Mouse (Mus musculus) fat pad, adult 2 months (tissue): ENCODE data around the gene Hoxa10.

Source experiments
- DNase-seq: peaks from one replicate; pipeline ENCODE4 v3.0.0-alpha.2; 2011; ENCODE audit warnings: low read depth, low spot score; ENCODE audit errors: extremely low read depth

Hoxa10 gene

GRCm38 (mm10) chr6:52220003-52220864, 20.4 kb downstream of the Hoxa10 start:
- DNase-seq = no peak

- DNase-seq = no peak
These were observed 21.3 kb downstream of the Hoxa10 start for GRCm38 (mm10) chr6:52219234-52219942.

- no peak for DNase-seq
These were observed 21.9 kb downstream of the Hoxa10 start for GRCm38 (mm10) chr6:52218643-52219215.

DNA sequence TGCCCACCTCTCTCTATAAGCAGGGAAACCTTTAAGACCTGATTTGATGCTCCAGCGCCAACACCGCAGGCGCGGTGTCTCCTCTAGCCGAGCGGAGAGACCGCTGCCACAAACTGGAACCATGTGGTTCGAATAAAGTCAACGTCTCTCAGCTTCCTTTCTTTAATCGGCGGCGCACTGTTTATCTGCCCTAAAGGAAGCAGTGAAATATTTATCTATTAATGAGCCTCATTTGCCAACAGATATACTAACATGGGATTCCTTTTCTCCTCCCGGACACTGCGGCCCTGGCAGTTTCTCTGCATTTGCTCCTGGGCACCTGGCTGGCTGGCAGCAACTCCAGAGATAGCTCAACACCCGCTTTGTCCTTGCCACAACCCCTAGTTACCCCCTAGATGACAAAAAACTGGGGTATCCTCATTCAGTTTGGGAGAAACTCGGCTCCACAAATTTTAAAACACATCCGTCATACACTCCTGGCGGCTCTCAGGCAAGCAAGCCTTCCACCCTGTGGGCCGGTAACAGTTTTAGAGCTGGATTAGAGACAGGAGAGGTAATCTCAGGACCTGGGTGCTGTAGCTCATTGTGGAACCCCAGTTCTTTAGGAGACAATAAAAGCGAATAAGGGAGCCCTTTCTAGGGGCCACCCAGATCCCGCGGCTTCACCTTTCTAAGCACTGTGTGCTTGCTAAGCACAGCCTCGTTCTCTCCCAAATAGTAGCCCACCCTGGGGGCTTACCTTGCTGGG, 22.6 kb downstream of the Hoxa10 start:
- DNase-seq = no peak

- DNase-seq = no peak
These were observed 23.2 kb downstream of the Hoxa10 start for GRCm38 (mm10) chr6:52217459-52217768.

GRCm38 (mm10) chr6:52216691-52217458, 23.8 kb downstream of the Hoxa10 start:
- DNase-seq = no peak

DNA sequence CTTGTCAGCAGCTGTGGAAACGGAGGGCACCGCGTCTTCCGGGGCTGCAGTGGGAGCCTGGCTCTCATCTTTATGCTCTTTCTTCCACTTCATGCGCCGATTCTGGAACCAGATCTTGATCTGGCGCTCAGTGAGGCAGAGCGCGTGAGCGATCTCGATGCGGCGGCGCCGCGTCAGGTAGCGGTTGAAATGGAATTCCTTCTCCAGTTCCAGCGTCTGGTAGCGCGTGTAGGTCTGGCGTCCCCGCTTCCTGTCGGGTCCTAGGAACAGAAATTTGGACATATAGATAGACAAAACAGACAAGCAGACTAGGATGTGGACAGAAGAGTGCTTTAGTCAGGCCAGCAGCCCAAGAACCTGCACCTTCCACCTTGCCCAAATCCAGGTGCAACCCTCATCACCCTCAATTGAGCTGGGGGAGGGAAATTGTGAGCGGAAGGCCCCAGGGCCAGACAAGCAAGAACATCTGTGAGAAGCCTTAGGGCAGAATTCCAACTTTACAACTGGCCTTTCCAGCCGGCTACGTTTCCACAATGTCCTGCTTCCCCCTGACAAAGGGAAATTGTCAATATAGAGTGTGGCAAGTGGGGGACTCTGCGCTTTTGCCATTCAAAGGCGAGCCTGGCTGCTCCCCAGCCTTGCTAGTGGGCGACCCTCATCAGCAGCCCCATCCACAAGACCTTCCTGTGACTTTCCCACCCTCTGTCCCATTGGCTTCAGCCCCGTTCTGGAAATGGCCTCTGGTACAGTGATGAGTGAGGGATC, 24.7 kb downstream of the Hoxa10 start:
- DNase-seq = no peak

DNA sequence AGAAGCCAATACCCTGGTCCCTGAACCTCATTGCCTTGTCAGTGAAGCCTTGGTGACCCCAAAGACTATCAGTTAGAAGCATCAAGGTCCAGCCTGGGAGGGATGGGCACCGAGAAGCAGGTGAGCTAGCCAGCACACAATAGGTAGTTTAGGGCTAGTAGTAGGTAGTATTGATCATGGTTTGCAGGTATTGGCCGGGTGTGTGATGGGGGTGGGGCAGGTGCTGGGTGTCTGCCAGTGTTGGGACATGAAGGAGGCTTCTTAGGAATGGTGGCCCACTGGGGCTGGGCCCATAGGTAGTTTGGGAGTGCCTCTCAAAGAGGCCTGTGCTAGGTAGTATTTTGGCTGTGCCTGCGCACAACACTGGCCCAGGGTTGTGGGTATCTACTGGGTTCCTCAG, 25.6 kb downstream of the Hoxa10 start:
- DNase-seq = no peak

GRCm38 (mm10) chr6:52214271-52214670, 26.4 kb downstream of the Hoxa10 start:
- DNase-seq = no peak

GRCm38 (mm10) chr6:52213119-52213986, 27.3 kb downstream of the Hoxa10 start, which contains the start of the genes Hoxa3 and Gm28308:
TSS of gene Hoxa3 (minus strand) at chr6:52213336.
TSS of gene Gm28308 (minus strand) at chr6:52213339.
- no peak for DNase-seq

DNA sequence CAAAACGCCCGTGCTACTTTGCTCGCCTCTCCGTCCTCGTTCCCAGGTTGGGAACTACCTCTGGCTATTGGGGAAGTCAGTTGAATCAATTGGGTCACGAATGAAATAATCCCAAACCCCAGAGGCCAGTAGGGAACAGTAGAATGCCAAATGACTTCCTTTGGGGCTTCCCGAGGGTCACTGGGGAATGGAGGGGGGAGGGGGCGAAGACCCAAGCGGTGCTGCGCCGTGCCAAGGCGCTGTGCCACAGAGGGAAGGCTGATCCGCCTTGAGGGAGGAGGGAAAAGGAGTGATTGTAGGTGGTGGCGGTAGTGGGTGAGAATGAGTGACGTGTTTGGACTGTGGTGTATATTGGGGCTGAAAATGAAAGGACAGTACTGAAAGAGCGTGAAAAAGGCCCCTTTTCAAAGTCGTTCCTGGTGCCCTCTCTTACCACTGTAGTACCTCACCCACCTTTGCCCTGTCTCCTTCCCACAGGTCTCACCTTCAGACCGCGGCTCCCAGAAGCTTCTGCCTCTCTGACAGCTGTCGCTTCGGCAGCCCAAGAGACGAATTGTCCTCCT, 28.0 kb downstream of the Hoxa10 start:
- no peak for DNase-seq

DNA sequence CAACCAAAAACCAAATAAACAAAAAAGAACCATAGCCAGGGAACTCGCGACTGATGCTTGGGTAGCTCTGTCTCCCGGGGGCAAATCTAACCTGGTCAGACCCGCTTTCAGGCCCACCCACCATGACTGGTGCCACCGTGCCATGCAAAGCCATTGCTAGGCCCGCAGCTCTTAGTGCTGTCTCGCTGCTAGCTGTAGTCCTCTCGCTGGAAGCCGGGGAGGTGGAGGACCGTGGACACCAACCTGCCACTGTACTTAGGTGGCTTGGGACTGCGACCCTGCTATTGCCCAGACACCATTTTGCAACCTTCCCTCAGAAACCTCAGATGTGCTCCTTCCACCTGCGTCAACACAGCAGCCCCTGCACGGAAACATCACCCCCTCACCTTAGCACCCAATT, 28.7 kb downstream of the Hoxa10 start:
- DNase-seq = no peak

DNA sequence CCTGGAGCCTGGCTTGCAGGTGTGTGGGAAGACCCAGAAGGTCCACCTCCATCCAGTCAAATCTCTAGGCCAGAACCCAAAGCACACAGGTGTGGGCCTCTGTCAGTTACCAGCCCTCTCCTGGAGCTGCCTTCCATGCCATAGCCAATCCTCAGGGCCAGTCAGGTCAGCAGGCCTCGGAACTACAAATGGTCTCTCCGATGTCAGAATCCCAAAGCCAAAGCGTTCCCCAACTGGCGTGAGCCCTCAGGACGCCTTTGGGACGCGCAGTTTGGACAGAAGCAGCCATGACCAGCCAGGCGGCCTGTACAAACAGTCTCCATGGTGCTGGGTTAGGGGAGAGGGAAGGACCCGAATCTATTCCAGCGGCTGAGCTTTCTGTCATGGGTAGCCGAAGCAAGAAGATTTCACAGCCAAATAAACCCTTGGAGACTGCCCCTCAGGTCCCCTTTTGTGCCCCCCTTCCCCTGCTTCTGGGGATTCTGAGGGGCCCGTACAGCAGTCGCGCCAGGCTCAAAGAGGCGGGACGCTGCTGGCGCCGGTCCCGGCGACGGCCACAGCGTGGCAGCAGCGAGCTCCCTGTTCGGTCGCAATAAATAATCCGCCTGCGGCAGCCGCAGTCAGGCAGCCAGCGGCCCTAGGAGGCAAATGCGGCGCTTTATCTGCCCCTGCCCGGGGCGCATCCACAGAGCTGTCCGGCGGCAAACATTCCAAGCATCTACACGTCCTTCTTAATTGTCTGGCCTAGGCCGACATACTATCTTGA, 29.3 kb downstream of the Hoxa10 start:
- no peak for DNase-seq

- DNase-seq = no peak
These were observed 31.0 kb downstream of the Hoxa10 start for GRCm38 (mm10) chr6:52209685-52210046.

GRCm38 (mm10) chr6:52208868-52209684, 31.6 kb downstream of the Hoxa10 start:
- no peak for DNase-seq

DNA sequence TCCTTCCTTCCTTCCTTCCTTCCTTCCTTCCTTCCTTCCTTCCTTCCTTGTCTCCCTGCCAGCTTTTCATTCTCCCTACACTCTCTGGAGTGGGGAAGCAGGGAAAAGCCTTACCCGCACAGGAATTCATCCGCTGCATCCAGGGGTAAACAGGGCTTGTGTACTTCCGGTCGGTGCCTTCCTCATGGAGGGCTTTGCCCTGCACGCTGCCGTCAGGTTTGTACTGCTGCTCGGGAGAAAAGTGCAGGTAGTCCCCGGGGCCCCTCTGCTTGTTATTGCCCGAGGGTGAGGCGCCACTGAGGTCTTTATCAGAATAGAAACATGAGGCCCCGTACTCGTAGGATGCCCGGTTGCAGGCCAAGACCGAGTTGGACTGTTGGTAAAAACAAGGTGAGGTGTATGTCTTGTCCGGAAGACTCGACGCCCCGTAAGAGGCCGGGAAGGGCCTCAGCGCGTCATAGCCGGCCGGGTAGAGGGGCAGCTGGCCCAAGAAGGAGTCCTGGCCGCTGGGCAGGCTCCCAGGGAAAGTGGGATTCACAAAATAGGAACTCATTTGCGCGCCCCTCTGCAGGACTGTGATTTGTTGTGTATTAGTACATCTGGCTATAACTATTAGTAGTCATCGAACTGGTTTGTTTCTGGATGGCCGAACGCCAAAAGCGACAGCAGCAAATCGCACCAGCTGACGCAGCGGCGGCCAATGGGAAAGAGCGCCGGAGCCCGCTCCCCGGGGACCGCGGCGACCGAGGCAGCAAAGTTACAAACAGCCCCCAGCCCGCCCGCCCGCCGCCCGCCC, 32.4 kb downstream of the Hoxa10 start, which contains the start of gene Hoxa6:
Hoxa6 (minus strand) TSS at position 651 of the 796 bp plus-strand sequence.
- DNase-seq = no peak
